Mouse (Mus musculus) neural tube, postnatal 0 days (tissue): ENCODE data around the gene Olfr902. TPM values are rescaled to one million over a fixed set of nuclear protein-coding genes. Genes with fewer than 3 reads are reported as not detected.

Experiments used
- polyA plus RNA-seq: library from polyadenylated mRNA; unstranded; fragments of >200 nt; fragmentation: Nextera tagmentation; extraction: Ambion mirVana; gene quantifications from 2 replicates; pipeline ENCODE4 v1.2.1, GENCODE M21; 2015

The Olfr902 gene
- polyA plus RNA-seq, result not detected in 2 replicates

GRCm38 (mm10) chr9:38447352-38447751 lies at the start of gene Olfr902:
Olfr902 (plus strand) TSS chr9:38447652.

GRCm38 (mm10) chr9:38401398-38401797 lies 46.1 kb upstream of the Olfr902 start, which contains the start of gene Olfr147:
Olfr147 (plus strand) TSS chr9:38401698.

GRCm38 (mm10) chr9:38429155-38429554 lies 18.3 kb upstream of the Olfr902 start, which contains the start of gene Olfr901:
Olfr901 (plus strand) TSS chr9:38429455.

GRCm38 (mm10) chr9:38462844-38463243 lies 15.4 kb downstream of the Olfr902 start, which contains the start of gene Olfr904:
Olfr904 (plus strand) TSS chr9:38463144.

GRCm38 (mm10) chr9:38470807-38471206 lies 23.4 kb downstream of the Olfr902 start, which contains the start of gene Olfr905:
Olfr905 (plus strand) TSS chr9:38471107.

GRCm38 (mm10) chr9:38486785-38487184 lies 39.3 kb downstream of the Olfr902 start, which contains the start of gene Olfr906:
Olfr906 (plus strand) TSS chr9:38487085.

GRCm38 (mm10) chr9:38495501-38495900 lies 48.0 kb downstream of the Olfr902 start, which contains the start of gene Olfr907:
Olfr907 (plus strand) TSS chr9:38495801.

Other genes starting within 250 kb of the Olfr902 start
- gene Olfr893, start 239.3 kb upstream of the Olfr902 start, polyA plus RNA-seq, result not detected in 2 replicates
- not detected in 2 replicates for gene Olfr894, start 229.6 kb upstream of the Olfr902 start, polyA plus RNA-seq
- not detected in 2 replicates for gene Olfr143, start 194.9 kb upstream of the Olfr902 start, polyA plus RNA-seq
- not detected in 2 replicates for gene Olfr895, start 179.8 kb upstream of the Olfr902 start, polyA plus RNA-seq
- not detected in 2 replicates for gene Olfr896-ps1, start 156.5 kb upstream of the Olfr902 start, polyA plus RNA-seq
- not detected in 2 replicates for gene Olfr25, start 118.6 kb upstream of the Olfr902 start, polyA plus RNA-seq
- gene Olfr898, start 99.2 kb upstream of the Olfr902 start, polyA plus RNA-seq, result not detected in 2 replicates
- gene Olfr250, start 80.8 kb upstream of the Olfr902 start, polyA plus RNA-seq, result not detected in 2 replicates
- not detected in 2 replicates for gene Olfr251, start 70.6 kb upstream of the Olfr902 start, polyA plus RNA-seq
- not detected in 2 replicates for gene Olfr147, start 46.0 kb upstream of the Olfr902 start, polyA plus RNA-seq
- not detected in 2 replicates for gene Olfr901, start 18.2 kb upstream of the Olfr902 start, polyA plus RNA-seq
- not detected in 2 replicates for gene Olfr904, start 15.5 kb downstream of the Olfr902 start, polyA plus RNA-seq
- not detected in 2 replicates for gene Olfr905, start 23.5 kb downstream of the Olfr902 start, polyA plus RNA-seq
- not detected in 2 replicates for gene Olfr906, start 39.4 kb downstream of the Olfr902 start, polyA plus RNA-seq
- gene Olfr907, start 48.1 kb downstream of the Olfr902 start, polyA plus RNA-seq, result not detected in 2 replicates
- gene Olfr911-ps1, start 73.9 kb downstream of the Olfr902 start, polyA plus RNA-seq, result not detected in 2 replicates
- gene Olfr910, start 90.2 kb downstream of the Olfr902 start, polyA plus RNA-seq, result not detected in 2 replicates
- not detected in 2 replicates for gene Olfr912, start 132.5 kb downstream of the Olfr902 start, polyA plus RNA-seq
- not detected in 2 replicates for gene Olfr913, start 145.1 kb downstream of the Olfr902 start, polyA plus RNA-seq
- gene Olfr914, start 157.4 kb downstream of the Olfr902 start, polyA plus RNA-seq, result not detected in 2 replicates
- not detected in 2 replicates for gene Olfr916, start 212.2 kb downstream of the Olfr902 start, polyA plus RNA-seq
- gene Olfr917, start 218.2 kb downstream of the Olfr902 start, polyA plus RNA-seq, result not detected in 2 replicates
- not detected in 2 replicates for gene Olfr918, start 226.9 kb downstream of the Olfr902 start, polyA plus RNA-seq